Mouse (Mus musculus) liver (tissue): ENCODE results near the gene Macrod1.
"Not testable (repeated sequence)": the region's sequence is repeated elsewhere in the genome, so short reads cannot be mapped to it uniquely, and the experiment has no call there.

Experiments
- DNase-seq: peaks from one replicate; pipeline ENCODE4 v3.0.0-alpha.2; 2020; ENCODE audit warnings: mixed read lengths

Macrod1 gene

DNA sequence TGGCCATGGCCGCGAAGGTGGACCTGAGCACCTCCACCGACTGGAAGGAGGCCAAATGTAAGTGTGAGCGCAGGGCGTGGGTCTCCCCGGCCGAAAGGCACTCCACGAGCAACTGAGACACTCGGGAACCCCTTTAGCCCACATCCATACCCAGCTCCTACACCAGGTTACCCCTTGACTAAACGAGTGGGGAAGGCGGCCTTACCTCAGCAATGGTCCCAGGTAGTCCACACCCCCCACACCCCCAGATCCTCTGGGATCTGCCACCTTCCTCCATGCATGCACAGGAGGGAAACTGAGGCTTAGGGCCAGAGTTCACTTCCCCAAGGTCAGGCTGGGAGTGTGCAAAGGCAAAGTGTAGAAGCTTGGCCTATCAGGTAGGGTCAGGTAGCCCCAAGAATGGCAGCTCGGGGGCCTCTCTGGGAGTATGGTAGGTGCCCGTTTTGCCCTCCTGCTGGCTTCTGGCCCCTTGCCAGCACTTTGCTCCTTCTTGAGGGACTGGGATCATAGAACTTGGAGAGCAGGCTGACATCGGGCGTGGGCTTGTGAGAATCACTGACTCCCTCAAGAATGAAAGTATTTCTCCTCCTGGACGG, 614 bp downstream of the Macrod1 start:
- DNase-seq = no peak

GRCm38 (mm10) chr19:7057722-7058207, 1.2 kb downstream of the Macrod1 start:
- DNase-seq = peak; percentile 89

DNA sequence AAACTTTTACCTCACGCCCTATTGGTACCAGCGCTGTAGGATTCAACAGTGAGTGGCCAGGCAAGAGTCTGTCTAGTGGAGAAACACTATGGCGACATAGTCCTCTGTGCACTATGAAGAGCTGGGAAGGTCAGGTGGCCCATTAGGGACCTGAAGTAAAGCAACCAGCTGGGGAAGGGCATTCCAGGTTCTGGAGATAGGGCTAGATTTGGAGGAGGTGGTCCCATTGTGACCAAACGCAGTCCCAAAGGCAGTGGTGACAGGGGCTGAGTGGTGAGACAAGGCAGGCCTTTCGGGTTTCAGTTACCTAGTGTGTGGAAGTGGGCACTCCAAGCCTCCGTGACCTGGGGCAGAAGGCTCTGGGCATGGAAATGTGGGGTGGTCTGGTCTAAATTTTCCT, 1.9 kb downstream of the Macrod1 start:
- no peak for DNase-seq

GRCm38 (mm10) chr19:7062110-7062509, 5.5 kb downstream of the Macrod1 start:
- no peak for DNase-seq

- DNase-seq = no peak
Measured at GRCm38 (mm10) chr19:7062916-7063315, 6.3 kb downstream of the Macrod1 start.

DNA sequence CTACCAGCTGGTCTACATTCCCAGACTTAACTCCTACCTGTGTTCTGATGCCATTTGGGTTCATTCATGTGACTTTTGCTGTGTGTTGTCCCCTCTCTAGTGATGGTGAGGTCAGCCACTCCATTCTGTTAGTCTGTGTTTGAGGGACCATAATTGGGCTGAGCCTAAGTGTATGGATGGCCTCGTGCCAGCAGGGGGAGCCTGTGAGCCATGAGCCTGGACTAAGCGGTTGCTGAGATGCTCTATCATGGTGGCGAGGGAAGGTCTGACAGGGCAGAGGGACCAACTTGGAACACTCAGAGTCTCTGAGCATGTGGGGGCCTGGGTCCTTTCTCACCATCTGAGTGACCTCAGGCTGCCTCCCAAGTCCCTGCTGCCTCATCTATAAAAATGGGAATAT, 8.0 kb downstream of the Macrod1 start:
- peak; percentile 86 for DNase-seq

DNA sequence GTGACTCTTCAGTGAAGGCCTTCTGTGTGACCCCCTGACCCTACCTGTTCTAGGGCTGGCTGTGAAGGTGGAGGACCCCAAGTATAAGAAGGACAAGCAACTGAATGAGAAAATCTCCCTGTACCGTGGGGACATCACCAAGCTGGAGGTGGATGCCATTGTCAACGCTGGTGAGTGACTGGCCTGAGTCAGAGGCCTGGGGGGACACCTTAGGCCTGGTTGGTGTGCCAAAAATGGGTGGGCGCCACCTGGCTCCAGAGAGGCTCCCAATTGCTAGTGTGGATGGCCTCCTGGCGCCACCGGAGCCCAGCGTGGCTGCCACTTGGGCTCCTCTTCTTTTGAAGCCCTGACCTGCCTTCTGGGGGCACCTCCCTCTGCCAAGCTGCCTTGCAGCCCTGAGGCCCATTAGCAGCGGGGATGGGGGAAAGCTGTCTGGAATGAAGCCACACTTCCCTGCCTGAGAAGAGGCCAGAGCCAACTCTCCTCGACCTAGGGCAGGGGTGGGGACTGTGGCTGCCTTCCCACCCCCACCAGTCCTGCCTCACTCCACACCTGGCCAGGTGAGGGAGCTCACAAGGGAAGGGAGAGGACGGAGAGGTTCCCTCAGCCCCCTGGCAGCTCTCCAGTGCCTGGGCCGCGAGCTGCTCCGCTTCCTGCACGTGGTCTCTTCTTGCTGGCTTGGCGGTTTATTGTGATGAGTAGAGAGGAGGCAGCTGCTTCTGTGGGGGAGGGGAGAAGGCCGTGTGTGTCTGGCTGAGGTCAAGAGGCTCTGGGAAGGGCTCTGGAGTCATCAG, 9.6 kb downstream of the Macrod1 start:
- peak; percentile 50 for DNase-seq

DNA sequence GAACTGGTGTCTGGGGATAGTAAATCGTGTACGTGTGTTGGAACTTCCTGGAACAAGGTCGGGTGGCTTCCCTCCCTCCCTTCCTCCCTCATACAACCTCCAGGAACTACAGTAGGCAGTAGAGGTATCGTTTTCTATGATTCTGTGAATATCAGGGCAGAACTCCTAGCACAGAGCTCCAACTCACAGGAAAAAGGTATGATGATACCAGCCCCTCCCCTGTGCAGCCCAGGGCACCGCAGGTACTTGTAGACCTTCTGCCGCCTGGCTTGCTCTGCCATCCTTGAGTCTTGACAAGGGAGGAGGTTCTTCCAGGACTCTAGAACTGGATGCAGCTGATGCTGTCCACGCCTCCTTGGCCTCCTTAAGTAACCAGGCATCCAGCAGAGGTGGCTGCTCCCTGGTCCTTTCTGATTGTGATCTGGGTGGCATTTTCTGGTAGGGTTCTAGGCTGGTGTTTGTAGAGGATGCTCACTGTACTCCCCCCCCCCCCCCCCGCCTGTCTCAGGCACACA, 10.3 kb downstream of the Macrod1 start:
- DNase-seq = no peak

DNA sequence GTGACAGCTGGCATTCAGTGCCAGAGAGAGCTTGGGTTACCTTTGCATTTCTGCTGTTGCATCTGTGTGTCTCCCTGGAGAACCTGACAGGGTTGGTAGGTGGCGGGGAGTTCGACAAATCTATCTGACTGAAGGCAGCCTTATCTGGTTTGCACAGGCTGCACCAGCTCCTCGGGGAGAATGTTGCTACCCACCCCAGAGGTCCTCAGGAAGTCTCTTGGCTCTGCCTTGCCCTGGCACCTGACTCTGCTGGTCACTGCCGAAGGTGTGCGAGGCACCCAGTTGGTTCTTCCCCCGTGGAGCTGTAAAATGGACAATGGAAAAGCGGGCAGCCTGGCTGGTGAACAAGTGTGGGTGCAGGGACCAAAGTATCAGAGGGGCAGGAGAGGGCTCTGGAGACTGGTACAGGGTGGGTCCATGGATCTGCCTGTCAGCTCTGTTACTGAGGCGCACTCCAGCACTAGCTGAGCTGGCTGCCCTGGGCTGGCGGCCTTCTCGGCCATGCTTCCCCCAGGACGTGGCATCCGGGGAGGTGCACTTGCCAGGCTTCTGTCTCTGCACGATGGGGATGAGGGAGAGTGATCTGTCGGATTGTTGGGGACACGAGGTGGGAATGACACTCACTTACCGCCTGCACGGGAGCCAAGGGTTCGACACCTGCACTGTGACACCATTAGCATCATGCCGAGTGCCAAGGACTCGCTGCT, 10.9 kb downstream of the Macrod1 start:
- peak; percentile 71 for DNase-seq

DNA sequence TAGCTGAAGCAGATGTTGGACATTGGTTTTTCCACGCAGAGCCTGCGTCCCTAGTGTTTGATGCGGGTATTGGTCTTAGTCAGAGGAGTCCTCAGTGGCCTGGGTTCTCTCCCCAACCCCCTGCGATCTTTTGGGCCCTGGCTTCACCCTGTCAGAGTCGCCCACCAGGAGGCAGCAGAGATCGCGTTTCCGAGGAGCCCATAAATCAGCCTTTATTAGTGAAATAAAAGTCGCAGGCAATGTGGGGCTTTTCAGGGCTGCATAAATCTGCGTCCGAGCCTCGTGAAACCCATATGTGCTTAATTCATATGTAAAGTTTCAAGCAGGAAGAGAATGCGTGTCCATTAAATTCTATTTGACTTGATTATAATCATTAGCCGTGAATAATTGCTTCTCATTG, 11.5 kb downstream of the Macrod1 start:
- peak; percentile 77 for DNase-seq

GRCm38 (mm10) chr19:7068661-7069531, 12.3 kb downstream of the Macrod1 start:
- DNase-seq = no peak

GRCm38 (mm10) chr19:7069781-7070763, 13.5 kb downstream of the Macrod1 start:
- DNase-seq = peak; percentile 32

DNA sequence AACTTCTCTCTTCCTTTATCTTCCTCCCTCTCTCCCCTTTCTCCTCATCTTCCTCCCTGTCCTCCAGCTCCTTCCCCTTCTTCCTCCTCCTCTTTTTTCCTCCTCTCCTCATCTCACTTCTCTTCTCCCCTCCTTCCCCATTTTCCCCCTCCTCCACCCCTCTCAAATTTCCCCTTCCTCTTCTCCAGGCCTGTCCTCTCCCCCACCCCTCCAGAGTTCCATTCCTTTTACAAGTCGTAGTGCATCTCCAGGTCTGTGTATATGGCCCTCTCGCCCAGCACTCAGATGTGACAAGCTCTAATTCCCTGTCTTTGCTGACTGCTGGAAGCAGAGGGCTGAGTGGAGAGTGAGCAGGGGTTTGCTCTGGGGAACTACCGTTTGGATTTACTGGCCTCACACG, 14.2 kb downstream of the Macrod1 start:
- no peak for DNase-seq

GRCm38 (mm10) chr19:7072221-7072620, 15.6 kb downstream of the Macrod1 start:
- DNase-seq = no peak

GRCm38 (mm10) chr19:7073997-7074781, 17.6 kb downstream of the Macrod1 start:
- no peak for DNase-seq

DNA sequence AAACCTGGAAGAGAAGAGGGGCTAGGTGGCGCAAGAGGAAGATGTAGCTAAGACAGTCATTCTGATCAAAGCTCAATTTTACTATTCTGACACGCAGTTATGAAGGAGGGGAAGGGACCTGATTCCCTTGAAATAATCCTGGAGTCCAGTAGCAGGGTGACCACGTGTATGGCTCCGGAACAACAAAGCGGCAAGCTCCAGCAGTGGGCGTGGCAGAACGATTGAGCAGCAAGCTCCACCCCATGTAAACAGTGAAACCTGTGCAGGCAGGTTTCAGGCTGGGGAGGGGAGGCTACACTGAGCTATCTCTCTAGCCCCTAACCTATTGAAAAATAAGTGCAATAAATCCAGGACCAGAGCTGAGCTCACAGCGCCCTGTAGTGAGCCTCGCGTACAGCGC, 18.7 kb downstream of the Macrod1 start:
- not testable (repeated sequence) for DNase-seq

DNA sequence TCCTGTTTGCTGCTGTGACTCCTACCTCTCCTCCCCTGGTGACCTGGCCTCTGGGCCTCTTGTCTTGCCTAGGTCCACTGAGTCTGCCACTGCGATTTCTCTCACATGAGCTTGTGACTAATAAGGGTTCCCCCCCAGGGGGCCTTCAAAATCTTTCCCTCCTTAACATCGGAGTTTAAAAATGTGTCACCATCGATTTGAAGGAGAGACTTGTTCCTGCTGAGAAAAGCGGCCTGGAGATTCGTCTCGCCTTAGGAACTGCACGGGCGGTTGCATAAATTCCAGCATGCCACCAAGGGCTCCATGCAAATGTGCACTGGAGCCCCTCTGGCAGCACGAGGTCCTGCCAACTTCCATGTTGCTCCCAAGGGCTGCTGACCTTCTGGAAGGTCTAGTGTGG, 21.1 kb downstream of the Macrod1 start:
- DNase-seq = no peak

DNA sequence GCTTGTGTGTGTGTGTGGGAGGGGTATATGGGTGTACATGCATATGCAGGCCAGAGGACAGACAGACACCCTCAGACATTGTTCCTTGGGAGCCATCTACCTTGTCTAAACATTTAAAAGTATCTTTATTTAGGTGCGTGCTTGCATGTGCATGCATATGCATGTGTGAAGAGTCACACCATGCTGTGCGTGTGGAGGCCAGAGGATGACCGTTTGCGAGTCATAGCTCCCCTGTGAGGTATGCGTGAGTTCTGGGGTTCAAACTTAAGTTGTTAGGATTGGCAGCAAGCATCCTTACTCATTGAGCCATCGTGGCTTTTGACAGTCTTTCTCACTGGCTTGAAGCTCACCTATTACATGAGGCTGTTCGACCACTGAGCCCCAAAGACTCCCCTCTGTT, 21.7 kb downstream of the Macrod1 start:
- no peak for DNase-seq

DNA sequence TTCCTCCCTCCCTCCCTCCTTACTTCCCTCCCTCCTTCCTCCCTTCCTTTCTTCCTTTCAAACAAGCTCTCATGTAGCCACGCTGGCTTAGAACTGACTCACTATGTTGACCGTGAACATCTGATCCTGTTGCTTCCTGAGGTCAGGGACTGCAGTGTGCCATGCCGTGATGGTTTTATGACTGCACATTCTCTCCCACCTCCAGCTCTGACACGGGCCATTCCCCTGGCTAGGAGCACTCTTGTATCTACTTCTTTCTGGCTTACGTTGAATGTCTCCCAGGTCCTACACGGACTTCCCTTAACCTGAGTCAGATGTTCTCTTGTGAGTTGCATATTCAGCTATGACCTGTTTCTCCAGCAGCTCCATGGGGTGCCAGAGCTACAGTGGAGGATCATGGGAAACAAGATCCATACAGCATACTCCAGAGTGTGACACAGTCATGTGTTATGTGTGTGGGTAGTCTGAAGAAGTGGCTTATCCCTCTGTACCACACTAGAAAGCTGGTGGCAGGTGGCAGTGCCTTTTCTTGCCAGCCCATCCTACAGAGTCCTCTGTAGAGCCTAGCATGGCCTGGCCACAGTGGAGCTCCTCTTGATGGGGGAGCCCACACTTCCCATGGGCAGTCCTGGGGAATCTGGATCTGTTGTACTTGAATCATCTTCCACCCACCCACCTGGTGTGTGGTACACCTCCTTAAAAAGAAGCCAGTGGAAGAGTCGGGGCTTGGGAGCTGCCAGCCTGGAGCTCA, 25.1 kb downstream of the Macrod1 start:
- no peak for DNase-seq
